Mouse (Mus musculus) activated CD4-positive, CD25-positive, alpha-beta regulatory T cell, adult 9 weeks (primary cell): ENCODE results near the gene Polr1a. TPM values are rescaled to one million over a fixed set of nuclear protein-coding genes. Genes with fewer than 3 reads are reported as not detected.

Experiments
- polyA plus RNA-seq: library from polyadenylated mRNA; unstranded; fragments of 100-300 nt; shearing (Covaris generic); gene quantifications from one replicate; pipeline ENCODE4 v1.2.1, GENCODE M21; 2017

Gene Polr1a
- polyA plus RNA-seq: 35.3 TPM

DNA sequence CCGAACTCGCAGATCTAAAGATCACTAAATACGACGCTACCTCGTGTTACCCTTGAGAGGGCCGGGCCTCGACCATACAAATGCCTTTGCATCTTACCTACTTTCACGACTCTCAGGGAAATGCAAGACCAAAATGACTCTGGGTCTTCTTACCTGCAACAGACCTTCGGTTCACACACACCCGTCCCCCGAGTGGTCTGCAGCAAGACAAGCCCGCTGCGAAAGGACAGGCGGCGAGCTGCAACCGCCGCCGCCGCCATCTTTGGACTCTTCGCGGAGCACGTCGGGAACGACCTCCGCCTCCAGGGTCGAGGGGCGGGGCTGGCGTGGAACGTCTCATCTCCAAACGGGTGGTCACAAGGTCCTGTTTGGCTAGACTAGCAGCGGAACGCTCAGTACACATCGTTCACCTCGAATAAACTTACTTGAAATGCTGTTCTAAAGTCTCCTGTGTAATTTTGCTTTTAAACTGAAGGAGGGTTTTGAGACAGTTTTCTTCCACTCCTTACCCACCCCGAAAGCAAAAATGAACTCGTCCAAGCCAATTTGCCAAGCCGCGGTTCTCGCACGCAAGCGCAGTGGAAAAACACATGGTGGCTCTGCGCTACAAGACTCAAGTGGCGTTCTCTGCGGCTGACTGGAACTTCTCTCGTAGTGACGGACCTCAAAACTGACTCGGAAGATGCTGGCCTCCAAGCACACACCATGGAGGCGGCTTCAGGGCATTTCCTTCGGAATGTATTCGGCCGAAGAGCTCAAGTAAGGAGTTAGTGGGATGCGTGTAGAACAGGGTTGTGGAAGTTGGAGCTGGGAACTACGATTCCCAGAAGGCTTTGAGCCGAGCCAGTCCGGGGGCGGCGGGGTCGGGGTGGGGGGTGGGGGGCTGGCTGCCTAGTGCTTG lies at the start of gene Polr1a, which contains the start of gene Ptcd3:
Polr1a (plus strand) TSS at position 573 of the 901 bp plus-strand sequence.
Ptcd3 (minus strand) TSS at position 270 of the 901 bp plus-strand sequence.

Other genes with a start within 250 kb of the Polr1a start
- gene Reep1, start 201.5 kb upstream of the Polr1a start, polyA plus RNA-seq: 0.66 TPM
- gene Mrpl35, start 82.1 kb upstream of the Polr1a start, polyA plus RNA-seq: 54.1 TPM
- 137 TPM for gene Immt, start 77.7 kb upstream of the Polr1a start, polyA plus RNA-seq
- gene Ptcd3, start 303 bp upstream of the Polr1a start, polyA plus RNA-seq: 91.9 TPM
- 1.4 TPM for gene St3gal5, start 188.5 kb downstream of the Polr1a start, polyA plus RNA-seq